Mouse (Mus musculus) ES-Bruce4 (cell line): ENCODE measurements at regions not wholly inside any gene's neighbourhood (a gene's known extent, or its start where the extent isn't known, plus 50 kb on each side); places are given as distances from the start of the nearest gene placed in this dataset.

Experiments
- H3K27ac ChIP-seq: 2 replicates; pipeline ENCODE4 v1.5.1; 2012; ENCODE audit warnings: low read length, inconsistent platforms; ENCODE audit not compliant: insufficient read depth
- H3K27me3 ChIP-seq: 2 replicates; pipeline ENCODE4 v1.6.1; 2012; ENCODE audit warnings: mild to moderate bottlenecking, low read length, inconsistent platforms; ENCODE audit not compliant: control insufficient read depth, poor library complexity, insufficient read depth, severe bottlenecking
- H3K36me3 ChIP-seq: 2 replicates; pipeline ENCODE4 v1.6.1; 2012; ENCODE audit warnings: inconsistent platforms, mild to moderate bottlenecking, low read length, moderate library complexity; ENCODE audit not compliant: control insufficient read depth, poor library complexity, insufficient read depth, severe bottlenecking
- H3K4me1 ChIP-seq: one replicate; pipeline ENCODE4 v1.8.1; 2011; ENCODE audit warnings: low read length; ENCODE audit not compliant: control insufficient read depth, insufficient read depth
- H3K4me3 ChIP-seq: 2 replicates; pipeline ENCODE4 v1.5.1; 2011; ENCODE audit warnings: low read depth, mild to moderate bottlenecking, low read length
- H3K9ac ChIP-seq: 2 replicates; pipeline ENCODE4 v1.6.1; 2012; ENCODE audit warnings: low read depth, mild to moderate bottlenecking, inconsistent platforms; ENCODE audit not compliant: poor library complexity, severe bottlenecking
- H3K9me3 ChIP-seq: replicated peaks from 2 replicates; pipeline ENCODE4 v1.6.1; 2012; ENCODE audit warnings: mild to moderate bottlenecking, low read length, inconsistent platforms; ENCODE audit not compliant: control insufficient read depth, poor library complexity, insufficient read depth, severe bottlenecking
- CTCF ChIP-seq: IDR thresholded peaks from one replicate; pipeline ENCODE4 v1.8.1; 2011; ENCODE audit warnings: low read depth, low read length
- EP300 ChIP-seq: IDR thresholded peaks from 2 replicates; pipeline ENCODE4 v1.6.1; 2011; ENCODE audit warnings: low read depth, low read length; ENCODE audit not compliant: insufficient read depth
- POLR2A ChIP-seq: IDR thresholded peaks from one replicate; pipeline ENCODE4 v1.8.1; 2011; ENCODE audit warnings: low read length; ENCODE audit not compliant: insufficient read depth

DNA sequence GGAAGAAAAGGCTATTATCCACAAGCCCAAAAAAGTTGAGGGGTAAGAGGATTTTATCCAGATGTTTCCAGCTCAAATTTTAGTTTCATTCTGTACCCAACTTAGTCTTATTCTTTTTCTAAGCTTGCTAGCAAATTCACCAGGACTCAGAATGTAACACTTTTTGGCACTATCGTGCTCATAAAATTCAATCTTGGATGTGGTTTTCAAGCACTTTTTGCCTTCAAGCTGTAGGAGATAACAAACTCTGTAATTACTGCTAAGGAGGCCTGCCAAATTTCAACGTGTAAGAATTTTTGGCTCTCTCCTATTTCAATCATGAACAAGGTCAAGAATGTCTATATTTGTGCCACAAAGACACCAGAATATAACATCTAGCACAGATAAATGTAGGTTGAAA lies 115.7 kb upstream of the Ell2 start:
- Histone ChIP-seq H3K27me3 (no peaks in the 10 kb centered on the region), H3K27ac (no peak overlapping the region), H3K4me1 (no peaks in the 10 kb centered on the region), H3K36me3 (no peaks in the 10 kb centered on the region), H3K4me3 (no peak overlapping the region), H3K9ac (no peak overlapping the region), H3K9me3 (no peaks in the 10 kb centered on the region)
- TF ChIP-seq EP300 (no peak), POLR2A (no peak), CTCF (no peak)

DNA sequence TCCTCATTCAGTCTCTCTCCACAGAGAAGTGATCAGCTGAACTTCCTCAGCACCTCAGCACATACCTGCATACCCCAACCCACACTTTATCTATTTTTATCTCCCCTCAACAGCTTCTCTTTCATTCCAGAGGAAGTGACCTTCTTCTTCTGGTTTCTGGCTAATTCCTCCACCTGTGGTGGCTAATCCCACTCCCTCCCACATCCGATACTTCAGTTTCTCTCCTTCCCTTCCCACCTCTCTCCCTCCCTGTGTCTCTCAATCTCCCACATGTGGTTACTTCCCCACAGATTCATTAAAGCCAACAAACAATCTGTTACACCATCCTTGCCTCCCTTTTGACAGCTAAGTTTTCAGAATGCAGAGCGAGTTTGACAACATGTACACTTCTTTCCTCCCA lies 109.7 kb upstream of the Ell2 start:
- Histone ChIP-seq H3K27me3 (no peaks in the 10 kb centered on the region), H3K9ac (no peak overlapping the region), H3K9me3 (no peaks in the 10 kb centered on the region), H3K4me3 (no peak overlapping the region), H3K4me1 (no peaks in the 10 kb centered on the region), H3K36me3 (no peaks in the 10 kb centered on the region), H3K27ac (no peak overlapping the region)
- TF ChIP-seq CTCF (no peak), EP300 (no peak), POLR2A (no peak)

DNA sequence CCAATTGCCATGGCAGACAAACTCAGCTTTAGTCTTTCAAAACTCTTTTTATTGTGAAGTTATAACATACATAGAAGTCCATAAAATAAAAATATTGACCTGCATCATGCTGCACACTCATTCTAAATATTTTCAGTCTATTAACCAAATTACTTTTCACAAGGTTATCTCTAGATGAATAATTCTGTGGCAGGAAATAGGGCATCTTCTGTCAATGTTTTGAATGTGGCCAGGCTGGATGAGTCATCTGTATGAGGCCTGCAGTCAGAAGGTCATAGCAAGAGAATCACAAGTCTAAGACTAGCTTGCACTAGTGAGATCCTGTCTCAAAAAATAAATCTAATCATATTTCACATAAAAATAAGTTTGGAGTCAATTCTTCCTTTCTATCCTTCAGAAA lies 108.4 kb upstream of the Ell2 start:
- Histone ChIP-seq H3K4me1 (no peaks in the 10 kb centered on the region), H3K36me3 (no peaks in the 10 kb centered on the region), H3K4me3 (no peak overlapping the region), H3K9ac (no peak overlapping the region), H3K9me3 (no peaks in the 10 kb centered on the region), H3K27me3 (no peaks in the 10 kb centered on the region), H3K27ac (no peak overlapping the region)
- TF ChIP-seq POLR2A: no peak

DNA sequence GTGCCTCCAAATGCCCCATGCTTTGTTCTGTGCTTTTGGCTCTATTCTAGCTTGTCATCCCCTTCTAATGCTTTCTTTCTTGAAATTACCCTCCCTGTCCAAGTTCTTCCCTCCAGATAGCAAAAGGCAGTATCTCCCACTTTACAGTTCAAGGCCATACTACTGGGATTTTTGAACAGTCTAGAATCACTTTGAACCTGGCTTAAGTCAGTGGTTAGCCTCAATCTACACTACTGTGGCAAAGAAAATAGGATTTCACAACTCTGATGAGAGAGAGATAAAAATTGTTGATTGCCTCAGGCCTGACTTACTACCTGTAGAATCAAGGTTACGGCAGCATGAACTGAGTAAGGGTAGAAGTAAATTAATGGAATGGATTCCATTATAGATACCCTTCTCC lies 107.9 kb upstream of the Ell2 start:
- no peaks in the 10 kb centered on the region for H3K4me1 ChIP-seq
- no peaks in the 10 kb centered on the region for H3K9me3 ChIP-seq
- TF ChIP-seq POLR2A (no peak), CTCF (no peak), EP300 (no peak)
- H3K27ac ChIP-seq: no peak overlapping the region
- no peak overlapping the region for H3K9ac ChIP-seq
- no peaks in the 10 kb centered on the region for H3K27me3 ChIP-seq
- H3K4me3 ChIP-seq: no peak overlapping the region
- H3K36me3 ChIP-seq: no peaks in the 10 kb centered on the region

DNA sequence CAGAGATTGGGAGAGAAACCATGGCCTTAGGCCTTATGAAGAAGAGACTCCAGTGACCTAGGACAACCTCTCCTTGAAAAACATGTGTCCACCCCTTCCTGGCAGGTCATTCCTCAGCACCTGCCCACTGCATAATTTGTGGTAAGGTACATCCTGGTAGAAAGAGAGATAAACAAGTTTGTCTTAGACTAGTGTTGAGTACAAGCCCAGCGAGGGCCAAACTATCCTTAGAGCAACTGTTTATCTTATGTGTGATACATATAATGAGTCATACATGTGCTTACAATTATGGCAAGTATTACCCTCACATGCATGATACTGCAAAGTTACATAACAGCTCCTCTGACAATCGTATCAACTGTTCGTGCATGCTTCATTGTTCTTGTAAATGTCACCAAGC lies 83.3 kb upstream of the Ell2 start:
- Histone ChIP-seq H3K4me1 (no peaks in the 10 kb centered on the region), H3K4me3 (no peak overlapping the region), H3K36me3 (no peaks in the 10 kb centered on the region), H3K9me3 (no peaks in the 10 kb centered on the region), H3K27me3 (no peaks in the 10 kb centered on the region; the same call in 1 of the 2 replicates), H3K9ac (no peak overlapping the region), H3K27ac (no peak overlapping the region)
- TF ChIP-seq CTCF (no peak), POLR2A (no peak), EP300 (no peak)

DNA sequence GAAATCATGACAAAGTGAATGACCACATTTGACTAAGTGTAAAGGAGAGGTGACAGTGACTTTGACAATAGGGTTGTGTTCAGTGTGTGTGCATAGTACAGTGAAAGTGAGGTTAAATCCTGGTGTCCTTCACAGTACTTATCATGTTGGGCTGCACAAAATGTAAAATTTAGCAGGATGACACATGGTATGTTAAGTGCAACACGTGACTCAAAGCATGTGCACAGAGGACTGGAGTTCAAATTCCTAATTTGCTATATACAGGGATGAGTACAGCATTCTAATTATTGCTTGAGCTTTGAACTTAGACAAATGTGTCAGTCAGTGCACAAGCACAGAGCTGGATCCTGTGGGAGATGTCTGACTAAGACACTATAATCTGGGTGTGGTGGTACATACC lies 79.2 kb upstream of the Ell2 start:
- Histone ChIP-seq H3K36me3 (no peaks in the 10 kb centered on the region), H3K27ac (no peak overlapping the region), H3K9me3 (no peaks in the 10 kb centered on the region; the same call in 1 of the 2 replicates), H3K9ac (no peak overlapping the region), H3K27me3 (no peaks in the 10 kb centered on the region), H3K4me3 (no peak overlapping the region), H3K4me1 (no peaks in the 10 kb centered on the region)
- TF ChIP-seq CTCF (no peak), EP300 (no peak), POLR2A (no peak)
